Mouse (Mus musculus) Muller cell, postnatal 12 days (primary cell): ENCODE data around the gene Eya3.
A peak's percentile ranks its signal among the peaks of the same experiment; 100 is the strongest.
"Not testable (repeated sequence)": the region's sequence is repeated elsewhere in the genome, so short reads cannot be mapped to it uniquely, and the experiment has no call there.

Source experiments
- DNase-seq: peaks from one replicate; pipeline ENCODE4 v3.0.0-alpha.2; 2015; ENCODE audit errors: inconsistent ontology term

Gene Eya3

DNA sequence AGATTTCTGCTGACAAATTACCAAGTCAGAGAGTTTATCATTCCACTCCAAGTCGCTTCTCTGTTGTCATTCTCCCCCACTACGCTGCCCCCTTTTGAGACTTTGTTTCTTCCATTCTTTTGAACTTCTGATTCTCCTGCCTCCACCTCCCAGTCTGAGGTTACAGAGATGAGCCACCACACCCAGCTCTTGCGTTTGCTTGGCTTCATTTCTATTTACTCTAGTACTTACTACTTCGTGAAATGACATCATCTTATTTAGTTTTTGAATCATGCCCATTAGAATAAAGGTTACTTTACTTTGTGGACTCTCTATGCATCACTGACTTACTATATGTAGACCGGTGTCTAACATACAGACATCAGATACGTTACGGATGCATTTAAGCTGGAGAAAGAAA is 8.7 kb downstream of the Eya3 start:
- no peak for DNase-seq

DNA sequence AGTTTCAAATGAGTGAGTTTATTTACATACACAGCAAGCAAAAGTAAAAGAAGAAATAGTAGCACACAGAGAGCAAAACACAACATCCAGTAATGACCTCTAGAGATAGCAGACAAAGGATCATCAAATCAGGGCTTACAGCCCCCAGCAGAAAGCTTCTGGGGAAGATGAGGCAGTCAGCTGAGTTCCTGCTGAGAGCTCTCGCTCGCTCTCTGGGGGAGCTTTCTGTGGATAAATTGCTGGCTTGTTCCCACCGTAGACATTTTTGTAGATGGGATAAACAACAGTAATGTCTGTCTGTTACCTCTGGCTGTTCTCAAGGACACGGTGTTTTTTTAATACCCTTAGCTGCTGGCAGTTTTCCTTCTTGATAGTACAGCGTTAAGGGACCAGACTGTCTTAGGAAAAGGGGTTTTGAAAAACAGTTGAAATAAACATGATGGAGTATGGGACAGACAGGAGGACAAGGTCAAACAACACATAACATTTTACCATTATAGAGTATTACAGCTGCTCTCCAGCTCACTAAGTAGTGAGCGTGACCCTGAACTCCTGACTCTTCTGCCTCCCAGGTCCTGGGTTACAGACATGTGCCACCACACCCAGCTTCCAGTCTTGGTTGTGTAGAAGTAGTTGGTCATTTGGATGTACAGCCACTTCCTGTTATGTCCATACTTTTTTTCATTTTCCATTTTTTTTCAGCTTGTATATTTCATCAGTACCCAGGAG is 10.6 kb downstream of the Eya3 start:
- no peak for DNase-seq

GRCm38 (mm10) chr4:132652842-132653241 is 14.1 kb downstream of the Eya3 start:
- DNase-seq = peak; percentile 92

DNA sequence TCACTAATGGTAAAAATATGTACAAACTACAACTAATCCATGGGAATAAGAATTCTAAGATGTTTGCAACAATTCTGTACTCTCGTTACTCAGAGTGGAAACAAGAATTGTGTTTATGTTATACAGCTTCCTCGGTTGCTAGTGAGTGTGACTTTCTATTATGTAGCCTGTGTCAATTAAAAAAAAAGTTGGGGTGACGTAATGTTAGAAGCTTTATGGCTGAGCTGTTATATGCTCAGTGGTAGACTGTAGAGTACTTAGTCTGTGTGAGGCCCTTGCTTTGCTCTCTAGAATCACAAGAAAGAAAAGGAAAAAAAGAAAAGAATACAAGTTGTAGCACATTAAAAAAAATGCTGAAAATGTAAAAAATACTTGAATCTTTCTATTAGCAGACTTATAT is 15.0 kb downstream of the Eya3 start:
- no peak for DNase-seq

GRCm38 (mm10) chr4:132655290-132655689 is 16.5 kb downstream of the Eya3 start:
- no peak for DNase-seq

- DNase-seq = no peak
These were observed 20.3 kb downstream of the Eya3 start for GRCm38 (mm10) chr4:132659106-132659505.

- no peak for DNase-seq
These were observed 33.9 kb downstream of the Eya3 start for GRCm38 (mm10) chr4:132672697-132673096.

DNA sequence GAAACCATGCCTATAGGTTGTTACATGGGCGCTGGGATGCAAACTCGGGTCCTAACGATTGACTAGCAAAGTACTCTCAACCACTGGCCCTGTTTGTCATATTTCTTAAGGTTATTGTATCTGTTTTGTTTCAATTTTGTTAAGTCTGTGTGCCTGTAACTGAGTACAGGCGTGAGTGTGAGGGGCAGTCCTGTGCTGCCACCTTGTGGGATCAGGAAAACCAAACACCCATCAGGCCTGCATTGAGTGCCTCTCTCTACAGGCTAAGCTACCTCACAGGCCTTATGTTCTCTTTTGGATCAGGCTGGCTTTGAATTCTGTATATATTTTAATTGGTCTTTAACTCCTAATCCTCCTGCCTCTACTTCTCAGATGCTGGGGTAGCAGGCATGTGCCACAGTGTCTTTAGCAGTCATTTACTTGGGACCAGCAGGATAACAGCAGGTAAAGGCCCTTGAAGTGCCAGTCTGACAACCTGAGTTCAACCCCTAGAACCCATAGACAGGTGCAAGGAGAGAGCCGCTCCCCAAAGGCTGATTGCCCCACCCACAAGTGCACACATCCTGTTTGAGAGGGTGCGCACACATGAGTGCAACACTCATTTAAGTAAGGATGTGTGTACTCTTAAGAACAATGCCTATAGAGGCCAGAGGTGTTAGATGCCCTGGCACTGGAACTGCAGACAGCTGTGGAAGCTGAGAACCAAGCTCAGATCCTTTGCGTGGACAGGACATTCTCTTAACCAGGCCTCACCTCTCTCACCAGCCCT is 38.2 kb downstream of the Eya3 start:
- DNase-seq = peak; percentile 31

DNA sequence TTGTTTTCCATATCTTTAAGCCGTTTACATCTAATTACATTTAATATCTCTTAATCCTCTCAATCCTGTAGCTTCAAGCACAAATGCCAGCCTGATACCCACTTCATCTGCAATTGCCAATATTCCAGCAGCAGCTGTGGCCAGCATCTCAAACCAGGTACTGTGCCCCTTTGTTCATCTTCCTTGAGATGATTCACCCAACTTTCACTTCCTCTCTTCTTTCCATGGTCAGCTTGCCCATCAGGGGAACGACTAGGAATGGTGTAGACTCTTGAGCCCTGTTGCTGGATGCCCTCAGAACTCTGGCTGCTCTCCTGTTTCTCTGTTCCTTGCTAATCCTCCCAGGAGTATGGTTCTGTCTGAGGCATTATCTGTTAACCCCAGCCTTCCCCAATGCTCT is 50.8 kb downstream of the Eya3 start:
- DNase-seq = no peak

- no peak for DNase-seq
These were observed 54.6 kb downstream of the Eya3 start for GRCm38 (mm10) chr4:132693366-132693765.

DNA sequence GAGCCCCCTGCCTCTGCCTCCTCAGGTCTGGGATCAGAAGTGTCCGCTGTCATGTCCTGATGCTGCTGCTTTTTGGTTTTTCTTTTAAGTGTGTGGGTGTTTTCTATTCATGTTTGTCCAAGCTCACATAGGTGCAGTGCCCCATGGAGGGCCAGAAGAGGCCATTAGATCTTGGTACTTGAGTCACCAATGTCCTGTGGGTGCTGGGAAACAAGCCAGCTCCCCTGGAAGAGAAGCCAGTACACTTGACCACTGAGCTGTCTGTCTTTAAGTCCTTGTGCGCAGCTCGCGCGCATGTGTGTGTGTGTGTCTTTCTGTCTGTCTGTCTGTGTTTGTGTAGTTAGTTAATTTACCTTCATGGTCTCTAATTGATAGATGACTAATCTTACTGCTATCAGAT is 63.3 kb downstream of the Eya3 start:
- DNase-seq = no peak

GRCm38 (mm10) chr4:132706885-132707284 is 68.1 kb downstream of the Eya3 start:
- no peak for DNase-seq

DNA sequence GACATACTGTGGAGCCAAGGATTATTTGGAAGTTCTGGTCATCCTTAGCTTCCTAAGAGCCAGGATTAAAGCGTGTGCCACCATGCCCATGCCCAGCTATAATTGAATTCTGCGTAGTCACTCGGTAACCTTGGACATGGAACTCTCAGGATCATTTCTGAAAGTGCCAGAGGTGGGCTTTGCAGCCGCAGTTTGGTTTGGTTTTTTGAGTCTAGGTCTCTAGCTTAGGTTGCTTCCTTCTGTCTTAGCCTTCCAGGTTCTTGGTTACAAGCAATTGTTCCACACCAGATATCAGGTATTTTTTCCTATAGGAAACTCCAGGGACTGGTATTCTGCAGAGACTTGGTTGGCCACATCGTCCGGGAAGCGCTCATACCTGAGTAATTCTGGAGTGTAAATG is 74.4 kb downstream of the Eya3 start:
- no peak for DNase-seq

DNA sequence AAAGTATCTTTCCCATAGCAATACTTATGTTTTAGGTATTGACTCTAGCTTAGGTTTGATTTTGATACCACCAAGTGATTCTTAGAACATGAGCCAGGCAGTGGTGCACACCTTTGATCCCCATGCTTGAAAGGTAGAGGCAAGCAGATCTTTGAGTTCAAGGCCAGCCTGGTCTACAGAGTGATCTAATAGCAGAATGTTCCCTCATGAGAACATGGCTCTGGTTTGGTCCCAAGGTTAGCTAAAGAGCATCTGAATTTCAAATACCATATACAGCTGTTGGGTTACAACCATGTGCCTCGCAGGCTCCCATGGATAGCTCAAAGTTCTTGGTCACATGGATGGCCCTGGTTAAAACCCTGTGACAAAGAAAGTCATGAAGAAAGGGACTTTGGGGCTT is 79.5 kb downstream of the Eya3 start:
- no peak for DNase-seq

GRCm38 (mm10) chr4:132728233-132728632 is 89.4 kb downstream of the Eya3 start:
- DNase-seq = no peak

DNA sequence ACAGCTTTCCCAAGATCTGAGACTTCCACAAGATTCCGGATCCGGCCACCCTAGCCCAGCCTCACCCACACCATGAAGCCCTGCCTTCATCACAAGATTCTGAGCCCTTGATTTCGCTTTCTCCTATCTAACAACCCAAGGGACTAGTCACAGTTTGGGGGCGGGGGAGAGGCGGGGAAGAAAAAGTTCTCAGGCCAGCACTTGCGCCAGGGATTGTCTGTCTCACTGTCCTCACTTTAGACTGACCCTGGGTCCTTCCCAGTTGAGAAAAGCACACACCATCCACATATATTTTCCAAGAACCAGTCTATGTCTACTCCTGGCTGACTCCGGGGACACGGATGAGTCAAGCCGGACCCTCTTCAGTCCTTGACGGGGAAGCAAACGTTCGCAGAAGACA is 92.8 kb downstream of the Eya3 start:
- peak; percentile 38 for DNase-seq

DNA sequence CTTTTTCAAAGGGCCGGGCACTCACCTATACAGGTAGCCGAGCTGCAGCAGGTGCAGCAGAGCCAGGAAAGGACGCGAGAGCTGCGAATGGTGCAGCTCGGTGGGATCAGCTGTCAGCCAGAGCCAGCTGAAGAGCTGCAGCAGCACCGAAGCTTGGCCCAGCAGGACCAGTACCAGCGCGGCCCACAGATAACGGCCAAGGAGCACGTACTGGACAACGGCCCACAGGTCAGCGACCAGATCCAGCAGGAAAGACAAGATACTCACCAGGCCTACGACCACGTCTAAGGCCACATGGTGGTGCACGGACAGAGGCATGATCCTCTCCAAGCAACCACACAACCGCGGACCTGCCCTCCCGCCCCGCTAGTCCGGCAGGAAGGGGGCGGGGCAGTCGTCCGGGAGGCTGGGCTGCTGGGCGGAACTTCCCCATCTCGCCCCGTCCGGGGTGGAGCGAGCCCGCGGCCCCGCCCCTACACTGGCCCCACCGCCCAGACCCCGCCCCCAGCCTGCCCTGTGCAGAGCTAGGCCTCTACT is 93.4 kb downstream of the Eya3 start, which contains the start of gene Xkr8:
TSS of gene Xkr8 (minus strand) at position 399 of the 537 bp plus-strand sequence.
- DNase-seq = peak; percentile 95

GRCm38 (mm10) chr4:132733071-132733770 is 94.4 kb downstream of the Eya3 start:
- DNase-seq = no peak

GRCm38 (mm10) chr4:132734766-132735165 is 96.0 kb downstream of the Eya3 start:
- DNase-seq = no peak

GRCm38 (mm10) chr4:132735389-132735788 is 96.6 kb downstream of the Eya3 start:
- no peak for DNase-seq

GRCm38 (mm10) chr4:132735894-132736293 is 97.1 kb downstream of the Eya3 start:
- DNase-seq = no peak

DNA sequence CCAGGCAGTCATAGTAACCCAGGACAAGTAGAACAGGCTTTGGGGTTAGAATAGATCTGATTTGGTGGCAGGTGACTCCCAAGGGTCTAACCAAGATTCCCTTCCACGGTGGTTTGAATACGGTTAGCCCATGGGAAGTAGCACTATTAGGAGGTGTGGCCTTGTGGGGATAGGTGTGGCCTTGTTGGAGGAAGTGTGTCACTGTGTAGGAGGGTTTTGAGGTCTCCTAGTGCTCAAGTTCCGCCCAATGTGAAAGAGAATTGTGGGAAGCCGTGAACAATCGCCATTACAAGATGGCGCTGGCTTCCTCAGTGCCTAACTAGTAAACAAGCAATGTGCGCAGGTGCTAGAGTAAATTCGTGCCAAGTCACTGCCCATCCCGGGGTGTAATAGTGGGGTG is 98.4 kb downstream of the Eya3 start:
- DNase-seq = not testable (repeated sequence)
